Mouse (Mus musculus): ENCODE results near the gene Thsd4. TPM values are rescaled to one million over a fixed set of nuclear protein-coding genes. Genes with fewer than 3 reads are reported as not detected.

Thsd4 gene
- polyA plus RNA-seq, 1 experiment = 9.0 TPM

GRCm38 (mm10) chr9:60402681-60403080, 119.2 kb downstream of the Thsd4 start:
- Histone ChIP-seq H3K27me3 (ENCODE audit: control insufficient read depth, insufficient read depth, low read length) (no peaks in the 10 kb centered on the region), H3K4me1 (ENCODE audit: control insufficient read depth, insufficient read depth, insufficient read length, low read length) (no peaks in the 10 kb centered on the region), H3K27ac (ENCODE audit: insufficient read depth, low read depth, low read length) (no peak overlapping the region), H3K36me3 (ENCODE audit: control insufficient read depth, insufficient read depth, low read length) (no peaks in the 10 kb centered on the region), H3K4me3 (ENCODE audit: low read depth, low read length) (no peak overlapping the region)
- TF ChIP-seq POLR2A (IDR thresholded peaks at IDR 0.05; ENCODE audit: low read depth, low read length) (no peak), CTCF (IDR thresholded peaks at IDR 0.05; ENCODE audit: extremely low read depth, insufficient read length, insufficient replicate concordance, low read depth, low read length) (no peak)
- 93% methylated on average over 6 of the region's 6 CpGs for WGBS

GRCm38 (mm10) chr9:60400001-60400400, 121.8 kb downstream of the Thsd4 start:
- TF ChIP-seq CTCF (IDR thresholded peaks at IDR 0.05; ENCODE audit: extremely low read depth, insufficient read length, insufficient replicate concordance, low read depth, low read length) (no peak), POLR2A (IDR thresholded peaks at IDR 0.05; ENCODE audit: low read depth, low read length) (no peak)
- 91% methylated on average over 8 of the region's 8 CpGs for WGBS
- H3K27me3 ChIP-seq (ENCODE audit: control insufficient read depth, insufficient read depth, low read length) = no peaks in the 10 kb centered on the region
- no peaks in the 10 kb centered on the region for H3K36me3 ChIP-seq (ENCODE audit: control insufficient read depth, insufficient read depth, low read length)
- H3K4me3 ChIP-seq (ENCODE audit: low read depth, low read length) = no peak overlapping the region
- no peak overlapping the region for H3K27ac ChIP-seq (ENCODE audit: insufficient read depth, low read depth, low read length)
- peaks cover 3% of the 10 kb centered on the region; the same call in 1 of the 2 replicates for H3K4me1 ChIP-seq (ENCODE audit: control insufficient read depth, insufficient read depth, insufficient read length, low read length)

GRCm38 (mm10) chr9:60398073-60398472, 123.8 kb downstream of the Thsd4 start:
- TF ChIP-seq POLR2A (IDR thresholded peaks at IDR 0.05; ENCODE audit: low read depth, low read length) = no peak
- TF ChIP-seq CTCF (IDR thresholded peaks at IDR 0.05; ENCODE audit: extremely low read depth, insufficient read length, insufficient replicate concordance, low read depth, low read length) = no peak
- H3K27ac ChIP-seq (ENCODE audit: insufficient read depth, low read depth, low read length) = no peak overlapping the region

GRCm38 (mm10) chr9:60396096-60396495, 125.8 kb downstream of the Thsd4 start:
- TF ChIP-seq POLR2A (IDR thresholded peaks at IDR 0.05; ENCODE audit: low read depth, low read length) (no peak), CTCF (IDR thresholded peaks at IDR 0.05; ENCODE audit: extremely low read depth, insufficient read length, insufficient replicate concordance, low read depth, low read length) (no peak)
- 22% methylated on average over 3 of the region's 3 CpGs for WGBS

More at GRCm38 (mm10) chr9:60398073-60398472, 123.8 kb downstream of the Thsd4 start:
- WGBS = 55% methylated on average over 2 of the region's 2 CpGs
- Histone ChIP-seq H3K4me1 (ENCODE audit: control insufficient read depth, insufficient read depth, insufficient read length, low read length) (peaks cover 3% of the 10 kb centered on the region; the same call in 1 of the 2 replicates), H3K4me3 (ENCODE audit: low read depth, low read length) (no peak overlapping the region), H3K27me3 (ENCODE audit: control insufficient read depth, insufficient read depth, low read length) (no peaks in the 10 kb centered on the region), H3K36me3 (ENCODE audit: control insufficient read depth, insufficient read depth, low read length) (no peaks in the 10 kb centered on the region; the same call in 1 of the 2 replicates)

GRCm38 (mm10) chr9:60392916-60393315, 128.9 kb downstream of the Thsd4 start:
- Histone ChIP-seq H3K4me3 (ENCODE audit: low read depth, low read length) (no peak overlapping the region), H3K27me3 (ENCODE audit: control insufficient read depth, insufficient read depth, low read length) (no peaks in the 10 kb centered on the region), H3K36me3 (ENCODE audit: control insufficient read depth, insufficient read depth, low read length) (no peaks in the 10 kb centered on the region; the same call in 1 of the 2 replicates), H3K4me1 (ENCODE audit: control insufficient read depth, insufficient read depth, insufficient read length, low read length) (peaks cover 3% of the 10 kb centered on the region; the same call in 1 of the 2 replicates), H3K27ac (ENCODE audit: insufficient read depth, low read depth, low read length) (no peak overlapping the region)
- TF ChIP-seq POLR2A (IDR thresholded peaks at IDR 0.05; ENCODE audit: low read depth, low read length) (no peak), CTCF (IDR thresholded peaks at IDR 0.05; ENCODE audit: extremely low read depth, insufficient read length, insufficient replicate concordance, low read depth, low read length) (no peak)
- WGBS = 56% methylated on average over 4 of the region's 4 CpGs

More at GRCm38 (mm10) chr9:60396096-60396495, 125.8 kb downstream of the Thsd4 start:
- Histone ChIP-seq H3K27ac (ENCODE audit: insufficient read depth, low read depth, low read length) (no peak overlapping the region), H3K4me3 (ENCODE audit: low read depth, low read length) (no peak overlapping the region), H3K27me3 (ENCODE audit: control insufficient read depth, insufficient read depth, low read length) (no peaks in the 10 kb centered on the region), H3K4me1 (ENCODE audit: control insufficient read depth, insufficient read depth, insufficient read length, low read length) (peaks cover 3% of the 10 kb centered on the region; the same call in 1 of the 2 replicates), H3K36me3 (ENCODE audit: control insufficient read depth, insufficient read depth, low read length) (no peaks in the 10 kb centered on the region; the same call in 1 of the 2 replicates)

- no peak overlapping the region for H3K27ac ChIP-seq (ENCODE audit: insufficient read depth, low read depth, low read length)
- no peak for TF ChIP-seq POLR2A (IDR thresholded peaks at IDR 0.05; ENCODE audit: low read depth, low read length)
- TF ChIP-seq CTCF (IDR thresholded peaks at IDR 0.05; ENCODE audit: extremely low read depth, insufficient read length, insufficient replicate concordance, low read depth, low read length) = no peak
- H3K4me3 ChIP-seq (ENCODE audit: low read depth, low read length) = no peak overlapping the region
Measured at GRCm38 (mm10) chr9:60384751-60385150, 137.1 kb downstream of the Thsd4 start.

GRCm38 (mm10) chr9:60382941-60383340, 138.9 kb downstream of the Thsd4 start:
- TF ChIP-seq POLR2A (IDR thresholded peaks at IDR 0.05; ENCODE audit: low read depth, low read length) = no peak
- TF ChIP-seq CTCF (IDR thresholded peaks at IDR 0.05; ENCODE audit: extremely low read depth, insufficient read length, insufficient replicate concordance, low read depth, low read length) = no peak
- no peak overlapping the region for H3K4me3 ChIP-seq (ENCODE audit: low read depth, low read length)
- no peaks in the 10 kb centered on the region for H3K27me3 ChIP-seq (ENCODE audit: control insufficient read depth, insufficient read depth, low read length)
- H3K36me3 ChIP-seq (ENCODE audit: control insufficient read depth, insufficient read depth, low read length) = no peaks in the 10 kb centered on the region
- 83% methylated on average over 4 of the region's 4 CpGs for WGBS
- H3K27ac ChIP-seq (ENCODE audit: insufficient read depth, low read depth, low read length) = no peak overlapping the region
- no peaks in the 10 kb centered on the region for H3K4me1 ChIP-seq (ENCODE audit: control insufficient read depth, insufficient read depth, insufficient read length, low read length)

More at GRCm38 (mm10) chr9:60384751-60385150, 137.1 kb downstream of the Thsd4 start:
- H3K36me3 ChIP-seq (ENCODE audit: control insufficient read depth, insufficient read depth, low read length) = no peaks in the 10 kb centered on the region
- no peaks in the 10 kb centered on the region for H3K27me3 ChIP-seq (ENCODE audit: control insufficient read depth, insufficient read depth, low read length)
- H3K4me1 ChIP-seq (ENCODE audit: control insufficient read depth, insufficient read depth, insufficient read length, low read length) = no peaks in the 10 kb centered on the region
- 74% methylated on average over 6 of the region's 6 CpGs for WGBS

All from small intestine, adult 2 months (tissue).